ENCODE assay signal across 8 mouse cellular contexts in the genomic region with DNA sequence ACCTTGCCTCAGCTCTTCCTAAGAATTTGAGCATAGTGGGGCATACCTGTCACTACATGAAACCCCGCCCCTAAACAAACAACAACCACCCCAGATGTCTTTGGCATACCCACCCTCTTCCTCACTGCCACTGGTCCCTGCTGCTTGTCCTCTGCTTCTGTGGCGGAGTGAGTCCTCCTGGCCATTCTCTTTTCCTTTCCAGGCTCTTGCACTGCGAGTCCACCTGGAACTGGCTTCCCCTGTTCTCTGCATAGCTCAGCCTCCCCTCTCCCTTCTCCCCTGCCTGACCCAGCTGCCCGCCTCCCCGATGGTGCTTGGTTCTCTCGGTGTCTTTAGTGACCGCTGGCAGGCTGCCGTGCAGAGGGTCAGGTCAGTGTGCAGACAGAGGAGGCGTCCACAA. TPM values are rescaled to one million over a fixed set of nuclear protein-coding genes. Genes with fewer than 3 reads are reported as not detected.
DNase-seq lines count a peak whose midpoint lies in the region; ATAC-seq and TF ChIP-seq lines count a peak whose summit lies in the region.

No protein-coding gene starts in this region.

- DNase-seq in kidney, adult 18-20 months, result no peak
- no peak for DNase-seq in embryonic facial prominence, embryonic 14.5 days (ENCODE audit: low spot score)
- DNase-seq in c-Kit-positive CD71-positive TER-119-positive erythroid progenitor cells, embryonic 14.5 days (ENCODE audit: low spot score), result no peak
- DNase-seq in lung, postnatal 36 days, result no peak
- DNase-seq in Muller cell, postnatal 12 days (ENCODE audit: inconsistent ontology term), result no peak

- ATAC-seq in kidney, embryonic 16.5 days (ENCODE audit: low FRiP score, low TSS enrichment), result no peak
- ATAC-seq in embryonic facial prominence, embryonic 14.5 days (ENCODE audit: low read depth), result no peak
- no peak for ATAC-seq in intestine, postnatal 0 days
- no peak for ATAC-seq in neural tube, embryonic 14.5 days (ENCODE audit: low read depth)

- TF ChIP-seq CTCF in intestine, postnatal 0 days (IDR thresholded peaks at IDR 0.05; ENCODE audit: low read depth), result no peak

- H3K9ac ChIP-seq in kidney, embryonic 16.5 days (replicated peaks; ENCODE audit: low read length), result peak overlapping the region; percentile 81
- peak overlapping the region; percentile 82; the same call in 1 of the 2 replicates for H3K9ac ChIP-seq in embryonic facial prominence, embryonic 14.5 days (ENCODE audit: low read depth, low read length)
- H3K9ac ChIP-seq in intestine, postnatal 0 days (ENCODE audit: low read depth, low read length), result no peak overlapping the region
- H3K9ac ChIP-seq in neural tube, embryonic 14.5 days (replicated peaks; ENCODE audit: low read depth, low read length), result no peak overlapping the region

- H3K4me3 ChIP-seq in kidney, embryonic 16.5 days (ENCODE audit: low read length), result peak overlapping the region; percentile 86
- H3K4me3 ChIP-seq in embryonic facial prominence, embryonic 14.5 days (ENCODE audit: low read depth, low read length), result peak overlapping the region; percentile 93
- peak overlapping the region; percentile 87 for H3K4me3 ChIP-seq in intestine, postnatal 0 days (ENCODE audit: low read depth, low read length)
- H3K4me3 ChIP-seq in neural tube, embryonic 14.5 days (ENCODE audit: low read depth, low read length), result peak overlapping the region; percentile 57

- H3K27me3 ChIP-seq in kidney, embryonic 16.5 days (ENCODE audit: insufficient read depth, low read length), result no peaks in the 10 kb centered on the region
- no peaks in the 10 kb centered on the region for H3K27me3 ChIP-seq in embryonic facial prominence, embryonic 14.5 days (replicated peaks; ENCODE audit: control insufficient read depth, insufficient read depth, low read length)
- H3K27me3 ChIP-seq in intestine, postnatal 0 days (replicated peaks; ENCODE audit: control insufficient read depth, insufficient read depth, low read length), result no peaks in the 10 kb centered on the region
- no peaks in the 10 kb centered on the region for H3K27me3 ChIP-seq in neural tube, embryonic 14.5 days (ENCODE audit: control insufficient read depth, insufficient read depth, low read length)

- peaks cover 11% of the 10 kb centered on the region for H3K4me1 ChIP-seq in kidney, embryonic 16.5 days (ENCODE audit: insufficient read depth, low read length)
- H3K4me1 ChIP-seq in embryonic facial prominence, embryonic 14.5 days (ENCODE audit: control insufficient read depth, insufficient read depth, low read length), result peaks cover 7% of the 10 kb centered on the region
- 0 out of 2 replicates have a peak, but pooled peaks cover 2% of the 10 kb centered on the region for H3K4me1 ChIP-seq in intestine, postnatal 0 days (replicated peaks; ENCODE audit: control insufficient read depth, insufficient read depth, low read length)
- H3K4me1 ChIP-seq in neural tube, embryonic 14.5 days (ENCODE audit: control insufficient read depth, insufficient read depth, low read length), result peaks cover 4% of the 10 kb centered on the region; the same call in 1 of the 2 replicates

- H3K36me3 ChIP-seq in kidney, embryonic 16.5 days (ENCODE audit: insufficient read depth, low read length), result peaks cover 28% of the 10 kb centered on the region
- peaks cover 34% of the 10 kb centered on the region for H3K36me3 ChIP-seq in embryonic facial prominence, embryonic 14.5 days (ENCODE audit: control insufficient read depth, insufficient read depth, low read length)
- H3K36me3 ChIP-seq in intestine, postnatal 0 days (ENCODE audit: control insufficient read depth, insufficient read depth), result peaks cover 28% of the 10 kb centered on the region; the same call in 1 of the 2 replicates
- peaks cover 13% of the 10 kb centered on the region; the same call in 1 of the 2 replicates for H3K36me3 ChIP-seq in neural tube, embryonic 14.5 days (ENCODE audit: control insufficient read depth, insufficient read depth, low read length)

- H3K27ac ChIP-seq in kidney, embryonic 16.5 days (ENCODE audit: low read length), result no peak overlapping the region
- H3K27ac ChIP-seq in embryonic facial prominence, embryonic 14.5 days (replicated peaks; ENCODE audit: low read depth, low read length), result no peak overlapping the region
- no peak overlapping the region for H3K27ac ChIP-seq in intestine, postnatal 0 days (ENCODE audit: low read depth, low read length)
- no peak overlapping the region for H3K27ac ChIP-seq in neural tube, embryonic 14.5 days (ENCODE audit: low read depth, low read length)

- 79% methylated on average over 9 of the region's 9 CpGs for WGBS in kidney, embryonic 16.5 days
- WGBS in embryonic facial prominence, embryonic 14.5 days, result 84% methylated on average over 9 of the region's 9 CpGs
- WGBS in intestine, postnatal 0 days, result 81% methylated on average over 9 of the region's 9 CpGs
- 85% methylated on average over 9 of the region's 9 CpGs for WGBS in neural tube, embryonic 14.5 days

- H3K4me2 ChIP-seq in kidney, embryonic 16.5 days (replicated peaks; ENCODE audit: low read depth, low read length), result peak overlapping the region; percentile 89
- H3K4me2 ChIP-seq in embryonic facial prominence, embryonic 14.5 days (ENCODE audit: low read depth, low read length), result peak overlapping the region; percentile 82
- H3K4me2 ChIP-seq in intestine, postnatal 0 days (replicated peaks; ENCODE audit: low read depth), result peak overlapping the region; percentile 92
- peak overlapping the region; percentile 91 for H3K4me2 ChIP-seq in neural tube, embryonic 14.5 days (ENCODE audit: low read depth, low read length)

- no peaks in the 10 kb centered on the region for H3K9me3 ChIP-seq in kidney, embryonic 16.5 days (ENCODE audit: low read length)
- no peaks in the 10 kb centered on the region for H3K9me3 ChIP-seq in embryonic facial prominence, embryonic 14.5 days (ENCODE audit: control insufficient read depth, low read length)
- no peaks in the 10 kb centered on the region for H3K9me3 ChIP-seq in intestine, postnatal 0 days (ENCODE audit: control insufficient read depth)
- no peaks in the 10 kb centered on the region for H3K9me3 ChIP-seq in neural tube, embryonic 14.5 days (ENCODE audit: control insufficient read depth, low read length)

RNA-seq across cellular contexts. Expression of a gene that starts 1.0 kb away (rescaled TPM):
- polyA plus RNA-seq in kidney, embryonic 16.5 days (2015; fragmentation: Nextera tagmentation; extraction: Ambion mirVana), result 114 and 118 TPM in 2 replicates
- 85.4 and 95.3 TPM in 2 replicates for polyA plus RNA-seq in embryonic facial prominence, embryonic 14.5 days (2014; fragmentation: Nextera tagmentation; extraction: Ambion mirVana)
- polyA plus RNA-seq in intestine, postnatal 0 days (2015; fragmentation: Nextera tagmentation; extraction: Ambion mirVana), result 133 and 143 TPM in 2 replicates
- 69.0 and 70.6 TPM in 2 replicates for polyA plus RNA-seq in neural tube, embryonic 14.5 days (2014; fragmentation: Nextera tagmentation; extraction: Ambion mirVana)

RNA-seq across cellular contexts. Expression of a gene that starts 6.5 kb away (rescaled TPM):
- 53.6 and 55.6 TPM in 2 replicates for polyA plus RNA-seq in kidney, embryonic 16.5 days (2015; fragmentation: Nextera tagmentation; extraction: Ambion mirVana)
- polyA plus RNA-seq in embryonic facial prominence, embryonic 14.5 days (2014; fragmentation: Nextera tagmentation; extraction: Ambion mirVana), result 16.0 and 16.2 TPM in 2 replicates
- 85.5 and 91.5 TPM in 2 replicates for polyA plus RNA-seq in intestine, postnatal 0 days (2015; fragmentation: Nextera tagmentation; extraction: Ambion mirVana)
- polyA plus RNA-seq in neural tube, embryonic 14.5 days (2014; fragmentation: Nextera tagmentation; extraction: Ambion mirVana), result 0.27 and 6.0 TPM in 2 replicates

RNA-seq across cellular contexts. Expression of a gene that starts 14.9 kb away (rescaled TPM):
- polyA plus RNA-seq in kidney, embryonic 16.5 days (2015; fragmentation: Nextera tagmentation; extraction: Ambion mirVana), result 16.3 and 16.7 TPM in 2 replicates
- polyA plus RNA-seq in embryonic facial prominence, embryonic 14.5 days (2014; fragmentation: Nextera tagmentation; extraction: Ambion mirVana), result 1.1 and 1.4 TPM in 2 replicates
- 0.66 and 0.90 TPM in 2 replicates for polyA plus RNA-seq in intestine, postnatal 0 days (2015; fragmentation: Nextera tagmentation; extraction: Ambion mirVana)
- not detected in 2 replicates for polyA plus RNA-seq in neural tube, embryonic 14.5 days (2014; fragmentation: Nextera tagmentation; extraction: Ambion mirVana)

RNA-seq across cellular contexts. Expression of a gene that starts 18.2 kb away (rescaled TPM):
- 0.15 and 0.61 TPM in 2 replicates for polyA plus RNA-seq in kidney, embryonic 16.5 days (2015; fragmentation: Nextera tagmentation; extraction: Ambion mirVana)
- polyA plus RNA-seq in embryonic facial prominence, embryonic 14.5 days (2014; fragmentation: Nextera tagmentation; extraction: Ambion mirVana), result 2.4 and 3.5 TPM in 2 replicates
- 0.08 TPM in 1 of 2 replicates, not detected in the other for polyA plus RNA-seq in intestine, postnatal 0 days (2015; fragmentation: Nextera tagmentation; extraction: Ambion mirVana)
- 0.14 TPM in 1 of 2 replicates, not detected in the other for polyA plus RNA-seq in neural tube, embryonic 14.5 days (2014; fragmentation: Nextera tagmentation; extraction: Ambion mirVana)

RNA-seq across cellular contexts. Expression of a gene that starts 22.6 kb away (rescaled TPM):
- polyA plus RNA-seq in kidney, embryonic 16.5 days (2015; fragmentation: Nextera tagmentation; extraction: Ambion mirVana), result 0.24 and 0.31 TPM in 2 replicates
- 0.07 TPM in 1 of 2 replicates, not detected in the other for polyA plus RNA-seq in embryonic facial prominence, embryonic 14.5 days (2014; fragmentation: Nextera tagmentation; extraction: Ambion mirVana)
- polyA plus RNA-seq in intestine, postnatal 0 days (2015; fragmentation: Nextera tagmentation; extraction: Ambion mirVana), result not detected in 2 replicates
- not detected in 2 replicates for polyA plus RNA-seq in neural tube, embryonic 14.5 days (2014; fragmentation: Nextera tagmentation; extraction: Ambion mirVana)

Comparison
In these comparisons a context has a peak if more than half of its experiments do, and no peak if none do; other contexts are left out.
1. H3K9ac ChIP-seq: peak in kidney, embryonic 16.5 days (single experiment) and embryonic facial prominence, embryonic 14.5 days (single experiment); none in intestine, postnatal 0 days (single experiment) and neural tube, embryonic 14.5 days (single experiment).
2. Peak in every context shown above with its lines, with median percentiles within 50 percentile points of each other: H3K4me2 ChIP-seq and H3K4me3 ChIP-seq.